Mouse (Mus musculus): ENCODE results near the gene Ccdc171. TPM values are rescaled to one million over a fixed set of nuclear protein-coding genes. Genes with fewer than 3 reads are reported as not detected.

Ccdc171 gene
- polyA plus RNA-seq, 1 experiment from 2014 or later = 3.3 TPM

DNA sequence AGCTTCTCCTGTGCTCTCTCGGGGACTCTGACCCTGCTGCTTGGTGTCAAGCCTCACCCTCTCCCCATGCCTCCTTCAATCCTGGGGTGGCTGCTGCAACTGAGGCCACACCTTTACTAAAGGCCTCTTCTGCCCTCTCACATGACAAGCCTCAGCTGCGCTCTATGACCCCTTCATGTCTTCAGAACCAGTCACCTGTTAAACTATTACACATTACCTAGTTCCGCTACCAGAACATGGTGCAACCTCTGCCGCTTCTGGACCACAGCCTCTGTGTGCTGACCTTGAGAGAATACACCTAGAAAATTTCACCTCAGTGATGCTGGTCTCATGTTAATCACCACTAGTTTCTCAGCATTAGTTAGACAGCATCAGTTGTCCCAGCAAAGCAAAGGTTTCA is 254.7 kb downstream of the Ccdc171 start:
- H3K9me3 ChIP-seq (ENCODE audit: control insufficient read depth, low read length) = peaks cover 3% of the 10 kb centered on the region
- no peak for ATAC-seq
- no peak overlapping the region for H3K4me3 ChIP-seq (ENCODE audit: low read length)
- WGBS = 96% methylated on average over 4 of the region's 4 CpGs
- H3K27ac ChIP-seq (ENCODE audit: low read depth, low read length) = no peak overlapping the region
- H3K4me2 ChIP-seq (ENCODE audit: low read length) = no peak overlapping the region
- no peak overlapping the region for H3K9ac ChIP-seq (ENCODE audit: low read depth, low read length)
- no peaks in the 10 kb centered on the region for H3K27me3 ChIP-seq (replicated peaks; ENCODE audit: control insufficient read depth, insufficient read depth, low read length)
- H3K4me1 ChIP-seq (ENCODE audit: control insufficient read depth, insufficient read depth, low read depth, low read length) = no peaks in the 10 kb centered on the region
- no peaks in the 10 kb centered on the region for H3K36me3 ChIP-seq (ENCODE audit: control insufficient read depth, insufficient read depth, low read length)

DNA sequence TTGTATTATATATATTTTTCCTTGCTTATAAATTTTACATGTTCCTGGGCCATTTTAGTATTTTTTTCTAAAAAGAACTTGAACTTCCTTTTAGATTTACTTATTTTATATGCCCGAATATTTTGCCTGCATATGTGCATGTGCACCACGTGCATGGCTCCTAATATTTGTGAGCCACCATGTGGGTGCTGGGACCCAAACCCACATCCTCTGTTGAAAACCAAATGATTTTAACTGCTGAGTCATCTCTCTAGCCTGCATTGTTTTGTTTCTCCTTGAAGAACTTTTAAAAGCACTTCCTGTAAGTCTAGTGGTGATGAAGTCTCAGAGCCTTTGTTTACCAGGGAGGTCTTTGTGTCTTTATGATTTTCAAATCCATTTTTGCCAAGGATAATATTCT is 259.8 kb downstream of the Ccdc171 start:
- 87% methylated on average over 2 of the region's 2 CpGs for WGBS

DNA sequence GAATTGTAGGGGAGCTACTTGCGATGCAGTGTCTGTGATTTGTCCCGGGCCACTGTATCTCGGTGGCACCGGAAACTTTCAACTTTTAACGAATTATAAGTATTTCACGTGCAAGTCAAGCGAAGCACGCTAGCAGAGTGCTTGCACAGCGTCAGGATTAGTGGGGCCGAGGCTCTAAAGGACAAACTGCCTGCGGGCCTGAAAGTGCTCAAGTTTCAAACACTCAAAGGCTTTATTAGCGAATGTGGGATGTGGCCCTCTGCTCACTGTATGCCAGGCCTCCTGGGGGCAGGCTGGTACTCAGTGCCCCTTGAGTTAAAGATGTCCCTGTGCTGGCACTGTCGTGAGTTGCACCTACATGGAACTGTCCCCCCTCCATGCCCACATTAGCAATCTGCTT is 266.5 kb downstream of the Ccdc171 start:
- Histone ChIP-seq H3K9me3 (ENCODE audit: control insufficient read depth, low read length) (no peaks in the 10 kb centered on the region), H3K4me1 (ENCODE audit: control insufficient read depth, insufficient read depth, low read depth, low read length) (no peaks in the 10 kb centered on the region), H3K4me3 (ENCODE audit: low read length) (no peak overlapping the region), H3K4me2 (ENCODE audit: low read length) (no peak overlapping the region), H3K36me3 (ENCODE audit: control insufficient read depth, insufficient read depth, low read length) (no peaks in the 10 kb centered on the region), H3K9ac (ENCODE audit: low read depth, low read length) (no peak overlapping the region), H3K27ac (ENCODE audit: low read depth, low read length) (no peak overlapping the region), H3K27me3 (replicated peaks; ENCODE audit: control insufficient read depth, insufficient read depth, low read length) (peaks cover 2% of the 10 kb centered on the region; the same call in 1 of the 2 replicates)
- ATAC-seq = no peak
- 37% methylated on average over 13 of the region's 13 CpGs for WGBS

More for the DNA sequence above, 259.8 kb downstream of the Ccdc171 start:
- H3K9me3 ChIP-seq (ENCODE audit: control insufficient read depth, low read length) = no peaks in the 10 kb centered on the region
- H3K4me1 ChIP-seq (ENCODE audit: control insufficient read depth, insufficient read depth, low read depth, low read length) = no peaks in the 10 kb centered on the region
- no peak overlapping the region for H3K27ac ChIP-seq (ENCODE audit: low read depth, low read length)
- no peak overlapping the region for H3K9ac ChIP-seq (ENCODE audit: low read depth, low read length)
- H3K27me3 ChIP-seq (replicated peaks; ENCODE audit: control insufficient read depth, insufficient read depth, low read length) = no peaks in the 10 kb centered on the region
- no peak overlapping the region for H3K4me2 ChIP-seq (ENCODE audit: low read length)
- no peaks in the 10 kb centered on the region for H3K36me3 ChIP-seq (ENCODE audit: control insufficient read depth, insufficient read depth, low read length)
- no peak for ATAC-seq
- no peak overlapping the region for H3K4me3 ChIP-seq (ENCODE audit: low read length)

DNA sequence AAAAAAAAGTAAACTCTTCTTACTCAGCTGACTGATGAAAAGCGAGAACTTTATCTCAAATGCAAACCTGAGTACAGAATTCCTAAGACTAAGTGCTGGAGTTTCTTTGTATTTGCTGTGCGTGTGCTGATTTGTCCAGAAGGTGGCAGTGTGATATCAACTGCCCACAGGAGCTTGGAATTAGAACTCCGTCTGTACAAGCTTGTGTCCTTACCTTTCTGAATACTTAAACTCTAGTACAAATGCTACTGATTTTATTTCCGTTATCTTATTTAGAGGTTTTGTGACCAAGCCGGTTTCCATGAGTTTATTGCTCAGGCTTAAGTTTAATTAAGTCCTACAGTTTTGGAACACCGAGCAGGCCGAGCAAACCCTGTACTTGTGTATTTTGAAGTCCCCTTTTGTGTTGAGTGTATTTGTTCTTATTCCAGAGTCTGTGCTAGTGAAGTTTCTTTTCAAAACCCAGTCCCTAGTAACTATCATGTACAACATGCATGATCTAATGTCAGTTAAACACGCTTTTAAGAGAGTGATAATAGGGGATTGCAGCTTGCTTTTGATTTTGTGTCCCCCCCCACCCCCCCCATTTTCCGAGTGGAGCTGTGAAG is 269.1 kb downstream of the Ccdc171 start:
- WGBS = 19% methylated on average over 9 of the region's 9 CpGs
- peak; percentile 83 for ATAC-seq
- H3K4me3 ChIP-seq (ENCODE audit: low read length) = peak overlapping the region; percentile 12; the same call in 1 of the 2 replicates
- H3K9me3 ChIP-seq (ENCODE audit: control insufficient read depth, low read length) = no peaks in the 10 kb centered on the region
- no peak overlapping the region for H3K9ac ChIP-seq (ENCODE audit: low read depth, low read length)
- H3K4me2 ChIP-seq (ENCODE audit: low read length) = peak overlapping the region; percentile 45
- no peaks in the 10 kb centered on the region for H3K4me1 ChIP-seq (ENCODE audit: control insufficient read depth, insufficient read depth, low read depth, low read length)
- no peaks in the 10 kb centered on the region for H3K36me3 ChIP-seq (ENCODE audit: control insufficient read depth, insufficient read depth, low read length)
- H3K27ac ChIP-seq (ENCODE audit: low read depth, low read length) = no peak overlapping the region
- peaks cover 2% of the 10 kb centered on the region; the same call in 1 of the 2 replicates for H3K27me3 ChIP-seq (replicated peaks; ENCODE audit: control insufficient read depth, insufficient read depth, low read length)

GRCm38 (mm10) chr4:83794930-83795459 is 269.6 kb downstream of the Ccdc171 start:
- Histone ChIP-seq H3K4me3 (ENCODE audit: low read length) (no peak overlapping the region), H3K27ac (ENCODE audit: low read depth, low read length) (no peak overlapping the region), H3K4me2 (ENCODE audit: low read length) (peak overlapping the region; percentile 45), H3K27me3 (replicated peaks; ENCODE audit: control insufficient read depth, insufficient read depth, low read length) (peaks cover 2% of the 10 kb centered on the region; the same call in 1 of the 2 replicates), H3K9me3 (ENCODE audit: control insufficient read depth, low read length) (no peaks in the 10 kb centered on the region), H3K36me3 (ENCODE audit: control insufficient read depth, insufficient read depth, low read length) (no peaks in the 10 kb centered on the region), H3K4me1 (ENCODE audit: control insufficient read depth, insufficient read depth, low read depth, low read length) (no peaks in the 10 kb centered on the region), H3K9ac (ENCODE audit: low read depth, low read length) (no peak overlapping the region)
- no peak for ATAC-seq
- 24% methylated on average over 5 of the region's 5 CpGs for WGBS

GRCm38 (mm10) chr4:83797976-83798375 is 272.6 kb downstream of the Ccdc171 start:
- Histone ChIP-seq H3K27me3 (replicated peaks; ENCODE audit: control insufficient read depth, insufficient read depth, low read length) (no peaks in the 10 kb centered on the region), H3K4me2 (ENCODE audit: low read length) (no peak overlapping the region), H3K27ac (ENCODE audit: low read depth, low read length) (no peak overlapping the region), H3K9ac (ENCODE audit: low read depth, low read length) (no peak overlapping the region), H3K4me1 (ENCODE audit: control insufficient read depth, insufficient read depth, low read depth, low read length) (no peaks in the 10 kb centered on the region), H3K4me3 (ENCODE audit: low read length) (no peak overlapping the region), H3K36me3 (ENCODE audit: control insufficient read depth, insufficient read depth, low read length) (no peaks in the 10 kb centered on the region), H3K9me3 (ENCODE audit: control insufficient read depth, low read length) (no peaks in the 10 kb centered on the region)
- no peak for ATAC-seq
- WGBS = 86% methylated on average over 14 of the region's 14 CpGs

GRCm38 (mm10) chr4:83798674-83799430 is 273.5 kb downstream of the Ccdc171 start:
- Histone ChIP-seq H3K4me1 (ENCODE audit: control insufficient read depth, insufficient read depth, low read depth, low read length) (no peaks in the 10 kb centered on the region), H3K4me2 (ENCODE audit: low read length) (no peak overlapping the region), H3K4me3 (ENCODE audit: low read length) (no peak overlapping the region), H3K27me3 (replicated peaks; ENCODE audit: control insufficient read depth, insufficient read depth, low read length) (no peaks in the 10 kb centered on the region), H3K36me3 (ENCODE audit: control insufficient read depth, insufficient read depth, low read length) (no peaks in the 10 kb centered on the region), H3K9ac (ENCODE audit: low read depth, low read length) (no peak overlapping the region), H3K9me3 (ENCODE audit: control insufficient read depth, low read length) (no peaks in the 10 kb centered on the region), H3K27ac (ENCODE audit: low read depth, low read length) (no peak overlapping the region)
- ATAC-seq = no peak
- 83% methylated on average over 21 of the region's 21 CpGs for WGBS

DNA sequence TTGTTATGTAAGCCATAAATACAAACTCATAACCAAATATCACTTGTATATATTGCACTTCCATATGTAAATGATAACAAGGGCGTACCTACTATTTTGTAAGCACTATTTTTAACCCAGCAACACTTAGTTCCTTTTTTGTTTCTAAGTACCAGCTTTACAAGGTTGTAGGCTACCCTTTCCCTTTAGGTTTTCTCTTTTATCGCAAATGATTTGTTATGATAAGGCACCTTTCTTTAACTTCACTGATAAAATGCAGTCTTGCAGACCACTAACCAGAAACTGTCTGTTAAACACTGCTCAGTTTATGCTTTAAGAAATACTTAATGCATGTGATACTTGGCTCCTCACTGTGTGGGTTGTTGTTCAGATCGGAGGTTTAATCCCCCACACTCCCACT is 275.1 kb downstream of the Ccdc171 start:
- Histone ChIP-seq H3K9ac (ENCODE audit: low read depth, low read length) (no peak overlapping the region), H3K9me3 (ENCODE audit: control insufficient read depth, low read length) (peaks cover 5% of the 10 kb centered on the region), H3K4me1 (ENCODE audit: control insufficient read depth, insufficient read depth, low read depth, low read length) (no peaks in the 10 kb centered on the region), H3K36me3 (ENCODE audit: control insufficient read depth, insufficient read depth, low read length) (no peaks in the 10 kb centered on the region), H3K4me2 (ENCODE audit: low read length) (no peak overlapping the region), H3K27ac (ENCODE audit: low read depth, low read length) (no peak overlapping the region), H3K4me3 (ENCODE audit: low read length) (no peak overlapping the region), H3K27me3 (replicated peaks; ENCODE audit: control insufficient read depth, insufficient read depth, low read length) (no peaks in the 10 kb centered on the region)
- 72% methylated on average over 3 of the region's 3 CpGs for WGBS
- no peak for ATAC-seq

- Histone ChIP-seq H3K9me3 (ENCODE audit: control insufficient read depth, low read length) (no peaks in the 10 kb centered on the region), H3K4me2 (ENCODE audit: low read length) (no peak overlapping the region), H3K36me3 (ENCODE audit: control insufficient read depth, insufficient read depth, low read length) (no peaks in the 10 kb centered on the region), H3K4me1 (ENCODE audit: control insufficient read depth, insufficient read depth, low read depth, low read length) (no peaks in the 10 kb centered on the region), H3K9ac (ENCODE audit: low read depth, low read length) (no peak overlapping the region), H3K4me3 (ENCODE audit: low read length) (no peak overlapping the region), H3K27me3 (replicated peaks; ENCODE audit: control insufficient read depth, insufficient read depth, low read length) (no peaks in the 10 kb centered on the region), H3K27ac (ENCODE audit: low read depth, low read length) (no peak overlapping the region)
- ATAC-seq = no peak
- 87% methylated on average over 4 of the region's 4 CpGs for WGBS
Measured at GRCm38 (mm10) chr4:83816925-83817324, 291.6 kb downstream of the Ccdc171 start.

All from hindbrain, embryonic 16.5 days (tissue).